Mouse (Mus musculus): ENCODE measurements around the gene Ncln. TPM values are rescaled to one million over a fixed set of nuclear protein-coding genes. Genes with fewer than 3 reads are reported as not detected.
A peak's percentile ranks its signal among the peaks of the same experiment; 100 is the strongest.
"Not testable (repeated sequence)": the region's sequence is repeated elsewhere in the genome, so short reads cannot be mapped to it uniquely, and the experiment has no call there.

Gene Ncln
- polyA plus RNA-seq, 1 experiment: 198 TPM

DNA sequence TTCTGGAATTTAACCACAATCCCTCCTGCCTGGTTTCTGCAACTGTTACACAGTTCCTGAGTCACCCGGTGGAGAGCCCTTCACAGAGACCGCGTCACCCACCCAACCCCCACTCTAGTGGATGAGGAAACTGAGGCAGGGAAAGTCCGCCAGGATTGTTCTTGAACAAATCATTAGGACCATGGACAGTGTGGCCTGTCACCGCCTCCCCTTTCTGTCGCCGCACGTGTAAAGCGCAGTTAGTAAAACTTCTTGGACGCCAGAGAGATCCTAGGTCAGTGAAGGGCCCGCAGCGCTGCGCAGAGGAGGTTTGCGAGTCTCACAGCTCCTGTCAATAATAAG, 43.3 kb downstream of the Ncln start:
- DNase-seq (ENCODE audit: low read depth in 1 of 2, low spot score in 2 of 2): no peak
- Histone ChIP-seq H3K27ac (ENCODE audit: insufficient read depth, low read length) (no peak overlapping the region), H3K27me3 (ENCODE audit: control insufficient read depth, insufficient read depth, low read length) (peaks cover 8% of the 10 kb centered on the region), H3K36me3 (ENCODE audit: control insufficient read depth, insufficient read depth, low read length) (no peaks in the 10 kb centered on the region), H3K4me1 (ENCODE audit: control insufficient read depth, insufficient read depth, insufficient read length) (no peaks in the 10 kb centered on the region), H3K4me3 (ENCODE audit: extremely low read depth, insufficient read depth, insufficient read length) (no peak overlapping the region)
- WGBS: 7% methylated on average over 14 of the region's 14 CpGs
- TF ChIP-seq POLR2A (IDR thresholded peaks at IDR 0.05; ENCODE audit: low read depth, low read length): no peak
- no peak for TF ChIP-seq CTCF (IDR thresholded peaks at IDR 0.05; ENCODE audit: extremely low read depth, insufficient read depth, insufficient read length, insufficient replicate concordance)

DNA sequence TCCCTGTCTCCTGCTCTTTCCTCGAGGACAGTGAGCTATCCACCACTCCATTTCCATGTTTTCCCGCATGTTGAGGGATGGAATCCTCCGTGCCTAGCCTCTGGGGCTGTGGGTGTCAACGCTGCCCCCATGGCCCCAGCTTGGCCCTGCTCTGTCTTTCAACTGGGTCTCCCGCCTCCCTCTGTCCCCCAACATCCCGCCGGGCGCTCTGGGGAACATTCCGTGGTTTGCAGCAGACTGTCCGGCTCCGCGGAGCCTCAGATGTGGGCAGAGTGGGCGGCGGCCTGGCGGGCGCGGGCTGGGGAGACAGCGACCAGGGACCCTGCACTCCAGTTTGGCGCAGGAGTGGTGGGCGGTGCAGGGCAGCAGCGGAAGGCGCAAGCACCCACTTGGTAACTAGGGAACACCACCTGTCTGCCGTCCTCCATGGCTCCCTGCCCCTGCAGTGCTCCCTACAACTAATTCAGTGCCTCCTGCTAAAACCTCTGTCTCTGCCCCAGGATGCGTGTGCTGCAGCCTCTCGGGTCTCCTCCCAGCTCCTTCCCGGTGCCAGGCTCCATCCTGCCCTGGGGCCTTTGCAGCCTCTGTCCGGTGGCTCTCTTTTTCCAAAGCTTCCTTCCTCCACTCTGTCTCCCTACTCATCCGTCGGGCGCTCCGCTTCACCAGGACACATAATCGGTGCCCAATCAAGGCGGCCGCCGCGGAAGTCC, 43.8 kb downstream of the Ncln start:
- Histone ChIP-seq H3K4me3 (ENCODE audit: extremely low read depth, insufficient read depth, insufficient read length) (no peak overlapping the region), H3K36me3 (ENCODE audit: control insufficient read depth, insufficient read depth, low read length) (no peaks in the 10 kb centered on the region), H3K4me1 (ENCODE audit: control insufficient read depth, insufficient read depth, insufficient read length) (no peaks in the 10 kb centered on the region), H3K27ac (ENCODE audit: insufficient read depth, low read length) (no peak overlapping the region), H3K27me3 (ENCODE audit: control insufficient read depth, insufficient read depth, low read length) (peaks cover 8% of the 10 kb centered on the region)
- 9% methylated on average over 36 of the region's 36 CpGs for WGBS
- TF ChIP-seq POLR2A (IDR thresholded peaks at IDR 0.05; ENCODE audit: low read depth, low read length) (no peak), CTCF (IDR thresholded peaks at IDR 0.05; ENCODE audit: extremely low read depth, insufficient read depth, insufficient read length, insufficient replicate concordance) (no peak)
- DNase-seq (ENCODE audit: low read depth in 1 of 2, low spot score in 2 of 2): no peak

DNA sequence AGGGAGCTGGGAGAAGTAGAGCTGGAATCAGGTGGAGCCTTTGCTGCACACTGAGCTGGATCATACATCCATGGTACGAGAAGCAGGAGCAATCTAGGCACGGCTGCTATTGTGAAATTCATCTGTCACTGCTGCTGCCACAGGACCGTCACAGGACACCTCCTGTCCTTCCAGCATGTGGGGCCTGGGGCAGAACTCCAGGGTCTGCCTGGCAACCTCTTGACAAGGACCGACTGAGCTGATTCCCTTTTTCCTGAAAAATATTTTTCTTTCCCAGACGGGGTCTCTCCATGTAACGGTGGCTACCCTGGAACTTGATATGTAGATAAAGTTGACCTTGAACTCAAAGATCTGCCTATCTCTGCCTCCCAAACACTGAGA, 44.8 kb downstream of the Ncln start:
- H3K4me1 ChIP-seq (ENCODE audit: control insufficient read depth, insufficient read depth, insufficient read length): no peaks in the 10 kb centered on the region
- TF ChIP-seq CTCF (IDR thresholded peaks at IDR 0.05; ENCODE audit: extremely low read depth, insufficient read depth, insufficient read length, insufficient replicate concordance) (no peak), POLR2A (IDR thresholded peaks at IDR 0.05; ENCODE audit: low read depth, low read length) (no peak)
- H3K27ac ChIP-seq (ENCODE audit: insufficient read depth, low read length): no peak overlapping the region
- H3K36me3 ChIP-seq (ENCODE audit: control insufficient read depth, insufficient read depth, low read length): no peaks in the 10 kb centered on the region
- H3K4me3 ChIP-seq (ENCODE audit: extremely low read depth, insufficient read depth, insufficient read length): no peak overlapping the region
- peaks cover 6% of the 10 kb centered on the region for H3K27me3 ChIP-seq (ENCODE audit: control insufficient read depth, insufficient read depth, low read length)
- 57% methylated on average over 6 of the region's 6 CpGs for WGBS
- DNase-seq (ENCODE audit: low read depth in 1 of 2, low spot score in 2 of 2): no peak

DNA sequence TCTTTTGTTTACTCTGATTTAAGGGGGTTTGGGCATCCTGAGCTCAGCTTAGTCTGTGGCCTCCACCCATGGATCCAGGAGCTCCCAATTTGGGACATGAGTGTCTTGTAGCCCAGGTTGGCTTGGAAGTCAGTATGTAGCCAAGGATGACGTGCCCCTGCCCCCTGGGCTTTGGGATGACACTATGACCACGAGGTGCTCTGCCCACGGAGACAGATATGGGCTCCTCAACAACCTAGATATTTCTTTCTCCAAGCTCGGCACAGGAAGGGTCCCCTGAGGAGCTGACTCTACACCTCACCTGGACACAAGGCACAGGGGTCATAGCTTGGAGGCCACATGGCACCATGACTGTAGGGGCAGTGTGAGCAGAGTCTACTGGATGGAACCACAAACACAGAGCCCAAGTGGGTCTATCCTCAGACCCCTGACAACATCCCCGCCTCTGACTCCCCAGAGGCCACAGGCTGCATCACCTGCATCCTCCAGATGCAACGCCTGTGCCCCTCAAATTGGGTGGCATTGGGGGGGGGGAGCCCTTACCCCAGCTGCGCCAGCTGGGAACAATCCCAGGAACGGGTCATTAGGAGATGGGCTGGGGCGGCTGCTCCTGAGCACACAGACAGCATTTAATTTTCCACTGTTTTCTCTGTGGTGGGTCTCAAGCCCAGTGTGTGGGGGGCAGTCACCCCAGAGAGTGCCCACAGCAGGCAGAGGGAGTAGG, 45.4 kb downstream of the Ncln start:
- 57% methylated on average over 9 of the region's 9 CpGs for WGBS
- no peaks in the 10 kb centered on the region for H3K4me1 ChIP-seq (ENCODE audit: control insufficient read depth, insufficient read depth, insufficient read length)
- DNase-seq (ENCODE audit: low read depth in 1 of 2, low spot score in 2 of 2): no peak
- H3K36me3 ChIP-seq (ENCODE audit: control insufficient read depth, insufficient read depth, low read length): no peaks in the 10 kb centered on the region
- H3K27ac ChIP-seq (ENCODE audit: insufficient read depth, low read length): no peak overlapping the region
- H3K27me3 ChIP-seq (ENCODE audit: control insufficient read depth, insufficient read depth, low read length): peaks cover 7% of the 10 kb centered on the region
- H3K4me3 ChIP-seq (ENCODE audit: extremely low read depth, insufficient read depth, insufficient read length): no peak overlapping the region
- TF ChIP-seq POLR2A (IDR thresholded peaks at IDR 0.05; ENCODE audit: low read depth, low read length) (no peak), CTCF (IDR thresholded peaks at IDR 0.05; ENCODE audit: extremely low read depth, insufficient read depth, insufficient read length, insufficient replicate concordance) (no peak)

DNA sequence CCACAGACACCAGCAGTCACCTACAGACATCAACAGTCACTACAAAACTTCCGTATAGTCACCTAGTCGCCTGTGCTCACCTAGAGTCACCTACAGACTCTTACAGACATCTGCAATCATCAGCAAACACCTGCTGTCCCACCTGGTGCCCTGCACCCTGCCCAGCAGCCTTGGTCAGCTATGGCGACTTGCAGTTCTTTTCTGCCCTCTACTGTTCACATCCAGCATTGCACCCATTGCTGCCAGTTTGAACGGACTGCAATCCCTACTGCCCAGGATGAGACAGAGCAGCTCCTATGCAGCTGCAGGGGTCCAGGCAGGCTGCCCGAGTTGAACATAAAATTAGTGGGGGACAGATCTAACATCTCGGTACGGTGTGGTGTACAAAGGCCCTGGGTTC, 46.1 kb downstream of the Ncln start:
- DNase-seq (ENCODE audit: low read depth in 1 of 2, low spot score in 2 of 2): peak; percentile 62 to 75
- H3K4me1 ChIP-seq (ENCODE audit: control insufficient read depth, insufficient read depth, insufficient read length): no peaks in the 10 kb centered on the region
- H3K27me3 ChIP-seq (ENCODE audit: control insufficient read depth, insufficient read depth, low read length): peaks cover 7% of the 10 kb centered on the region
- H3K4me3 ChIP-seq (ENCODE audit: extremely low read depth, insufficient read depth, insufficient read length): no peak overlapping the region
- no peak overlapping the region for H3K27ac ChIP-seq (ENCODE audit: insufficient read depth, low read length)
- 4% methylated on average over 7 of the region's 7 CpGs for WGBS
- H3K36me3 ChIP-seq (ENCODE audit: control insufficient read depth, insufficient read depth, low read length): no peaks in the 10 kb centered on the region
- peak; percentile 96 for TF ChIP-seq CTCF (IDR thresholded peaks at IDR 0.05; ENCODE audit: extremely low read depth, insufficient read depth, insufficient read length, insufficient replicate concordance)
- no peak for TF ChIP-seq POLR2A (IDR thresholded peaks at IDR 0.05; ENCODE audit: low read depth, low read length)

DNA sequence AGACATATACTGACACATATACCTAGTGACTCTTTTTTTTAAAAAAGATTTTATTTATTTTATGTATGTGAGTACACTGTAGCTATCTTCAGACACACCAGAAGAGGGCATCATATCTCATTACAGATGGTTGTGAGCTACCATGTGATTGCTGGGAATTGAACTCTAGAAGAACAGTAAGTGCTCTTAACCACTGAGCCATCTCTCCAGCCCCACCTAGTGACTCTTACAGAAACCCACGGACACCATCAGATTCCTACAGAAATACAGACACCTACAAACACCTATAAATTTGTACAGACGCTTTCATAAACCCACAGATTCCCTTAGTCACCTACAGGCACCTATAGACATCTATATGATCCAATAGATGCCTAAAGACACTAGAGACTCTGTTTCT, 50.7 kb downstream of the Ncln start:
- H3K36me3 ChIP-seq (ENCODE audit: control insufficient read depth, insufficient read depth, low read length); H3K27me3 ChIP-seq (ENCODE audit: control insufficient read depth, insufficient read depth, low read length); H3K27ac ChIP-seq (ENCODE audit: insufficient read depth, low read length); DNase-seq (ENCODE audit: low read depth in 1 of 2, low spot score in 2 of 2); H3K4me1 ChIP-seq (ENCODE audit: control insufficient read depth, insufficient read depth, insufficient read length); H3K4me3 ChIP-seq (ENCODE audit: extremely low read depth, insufficient read depth, insufficient read length): not testable (repeated sequence)
- 16% methylated on average over 2 of the region's 2 CpGs for WGBS

DNA sequence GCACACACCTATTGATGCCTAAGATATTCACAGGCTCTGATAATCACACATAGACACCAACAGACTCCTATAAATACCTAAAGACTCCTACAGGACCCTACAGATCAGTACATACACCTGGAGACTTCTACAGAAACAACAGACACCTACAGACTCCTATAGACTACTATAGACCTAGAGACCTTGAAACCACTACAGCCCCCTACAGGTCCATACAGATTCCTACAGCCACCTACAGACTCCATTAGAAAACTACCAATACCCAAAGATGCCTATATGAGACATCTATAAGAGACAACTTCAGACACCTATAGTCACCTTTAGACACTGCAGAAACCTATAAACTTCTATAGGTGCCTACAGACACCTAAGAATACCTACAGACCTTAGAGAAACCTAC, 55.2 kb downstream of the Ncln start:
- no peaks in the 10 kb centered on the region for H3K27me3 ChIP-seq (ENCODE audit: control insufficient read depth, insufficient read depth, low read length)

More for the DNA sequence above, 55.2 kb downstream of the Ncln start:
- DNase-seq (ENCODE audit: low read depth in 1 of 2, low spot score in 2 of 2): no peak
- TF ChIP-seq CTCF (IDR thresholded peaks at IDR 0.05; ENCODE audit: extremely low read depth, insufficient read depth, insufficient read length, insufficient replicate concordance): no peak
- no peak for TF ChIP-seq POLR2A (IDR thresholded peaks at IDR 0.05; ENCODE audit: low read depth, low read length)
- no peak overlapping the region for H3K27ac ChIP-seq (ENCODE audit: insufficient read depth, low read length)
- H3K4me1 ChIP-seq (ENCODE audit: control insufficient read depth, insufficient read depth, insufficient read length): no peaks in the 10 kb centered on the region
- no peak overlapping the region for H3K4me3 ChIP-seq (ENCODE audit: extremely low read depth, insufficient read depth, insufficient read length)
- H3K36me3 ChIP-seq (ENCODE audit: control insufficient read depth, insufficient read depth, low read length): no peaks in the 10 kb centered on the region

Other genes with a start within 250 kb of the Ncln start
- gene Matk, start 243.5 kb downstream of the Ncln start, polyA plus RNA-seq (2012; rRNA removed): 22.5 and 30.0 TPM in 2 replicates
- 63.6 and 86.9 TPM in 2 replicates for gene Mrpl54, start 229.5 kb downstream of the Ncln start, polyA plus RNA-seq (2012; rRNA removed)
- gene Apba3, start 229.4 kb downstream of the Ncln start, polyA plus RNA-seq (2012; rRNA removed): 63.0 and 77.1 TPM in 2 replicates
- gene Tjp3, start 204.8 kb downstream of the Ncln start, polyA plus RNA-seq (2012; rRNA removed): 8.1 and 10.6 TPM in 2 replicates
- 93.2 and 111 TPM in 2 replicates for gene Pip5k1c, start 203.4 kb downstream of the Ncln start, polyA plus RNA-seq (2012; rRNA removed)
- 38.6 and 44.8 TPM in 2 replicates for gene Cactin, start 175.3 kb downstream of the Ncln start, polyA plus RNA-seq (2012; rRNA removed)
- 68.1 and 92.5 TPM in 2 replicates for gene Tbxa2r, start 167.7 kb downstream of the Ncln start, polyA plus RNA-seq (2012; rRNA removed)
- gene Gipc3, start 153.1 kb downstream of the Ncln start, polyA plus RNA-seq (2012; rRNA removed): 1.3 and 1.7 TPM in 2 replicates
- gene Hmg20b, start 145.9 kb downstream of the Ncln start, polyA plus RNA-seq (2012; rRNA removed): 74.8 and 92.9 TPM in 2 replicates
- gene Mfsd12, start 138.9 kb downstream of the Ncln start, polyA plus RNA-seq (2012; rRNA removed): 20.2 and 32.6 TPM in 2 replicates
- gene 4930404N11Rik, start 130.6 kb downstream of the Ncln start, polyA plus RNA-seq (2012; rRNA removed): 7.8 and 11.7 TPM in 2 replicates
- 127 and 128 TPM in 2 replicates for gene Fzr1, start 117.9 kb downstream of the Ncln start, polyA plus RNA-seq (2012; rRNA removed)
- 47.9 and 71.7 TPM in 2 replicates for gene Dohh, start 112.0 kb downstream of the Ncln start, polyA plus RNA-seq (2012; rRNA removed)
- gene Gm48551, start 111.9 kb downstream of the Ncln start, polyA plus RNA-seq (2012; rRNA removed): 2.3 and 2.9 TPM in 2 replicates
- 2.9 and 6.4 TPM in 2 replicates for gene Gm48552, start 107.4 kb downstream of the Ncln start, polyA plus RNA-seq (2012; rRNA removed)
- gene Smim24, start 103.3 kb downstream of the Ncln start, polyA plus RNA-seq (2012; rRNA removed): 18.3 and 22.9 TPM in 2 replicates
- 26.0 and 32.4 TPM in 2 replicates for gene Nfic, start 40.8 kb downstream of the Ncln start, polyA plus RNA-seq (2012; rRNA removed)
- gene Celf5, start 13.7 kb downstream of the Ncln start, polyA plus RNA-seq (2012; rRNA removed): 0.33 and 0.70 TPM in 2 replicates
- 127 and 168 TPM in 2 replicates for gene S1pr4, start 3.7 kb upstream of the Ncln start, polyA plus RNA-seq (2012; rRNA removed)
- 14.8 and 15.1 TPM in 2 replicates for gene Gna15, start 27.8 kb upstream of the Ncln start, polyA plus RNA-seq (2012; rRNA removed)
- 33.8 and 38.9 TPM in 2 replicates for gene Gna11, start 48.8 kb upstream of the Ncln start, polyA plus RNA-seq (2012; rRNA removed)
- gene Aes, start 63.1 kb upstream of the Ncln start, polyA plus RNA-seq (2012; rRNA removed): 702 and 1,172 TPM in 2 replicates
- 49.9 and 58.6 TPM in 2 replicates for gene Tle2, start 78.2 kb upstream of the Ncln start, polyA plus RNA-seq (2012; rRNA removed)
- gene Tle6, start 104.7 kb upstream of the Ncln start, polyA plus RNA-seq (2012; rRNA removed): 14.3 and 15.6 TPM in 2 replicates
- 1.8 TPM in 2 replicates for gene BC025920, start 109.9 kb upstream of the Ncln start, polyA plus RNA-seq (2012; rRNA removed)
- 30.3 and 39.4 TPM in 2 replicates for gene Sirt6, start 131.4 kb upstream of the Ncln start, polyA plus RNA-seq (2012; rRNA removed)
- gene Ankrd24, start 132.1 kb upstream of the Ncln start, polyA plus RNA-seq (2012; rRNA removed): 14.0 and 17.8 TPM in 2 replicates
- 0.29 and 0.40 TPM in 2 replicates for gene Gm10778, start 152.7 kb upstream of the Ncln start, polyA plus RNA-seq (2012; rRNA removed)
- 0.34 and 0.41 TPM in 2 replicates for gene Zfp433, start 208.4 kb upstream of the Ncln start, polyA plus RNA-seq (2012; rRNA removed)

Measured in spleen, adult 2 months (tissue).